Mouse (Mus musculus): ENCODE results near the gene Uso1. TPM values are rescaled to one million over a fixed set of nuclear protein-coding genes. Genes with fewer than 3 reads are reported as not detected.
A peak's percentile ranks its signal among the peaks of the same experiment; 100 is the strongest.

The Uso1 gene
- total and polyA plus RNA-seq, 2 experiments from 2014 or later: 17.7 to 29.8 TPM

DNA sequence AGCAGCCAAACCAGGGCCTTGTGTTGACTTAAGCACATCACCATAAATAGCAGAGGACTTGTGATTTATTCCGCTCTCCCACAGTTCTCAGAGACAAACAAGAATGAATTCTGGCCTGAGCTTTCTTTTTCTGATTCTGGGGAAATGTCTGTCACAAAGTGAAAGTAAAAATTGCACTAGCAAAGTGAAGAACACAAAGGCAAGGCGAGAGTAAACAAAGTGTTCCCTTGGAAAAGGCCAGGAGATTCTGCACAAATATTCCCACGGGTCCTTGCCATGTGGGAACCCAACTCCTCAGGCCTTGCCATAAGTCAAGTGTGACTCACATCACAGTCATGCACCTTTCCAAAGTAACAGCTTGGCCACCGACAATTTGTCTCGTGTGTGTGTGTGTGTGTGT, 68.0 kb downstream of the Uso1 start:
- no peak for TF ChIP-seq CTCF (IDR thresholded peaks at IDR 0.05; ENCODE audit: low read depth)
- 86% methylated on average over 5 of the region's 5 CpGs for WGBS
- Histone ChIP-seq H3K4me2 (ENCODE audit: low read depth, low read length) (no peak overlapping the region), H3K27me3 (ENCODE audit: insufficient read depth, low read length) (no peaks in the 10 kb centered on the region), H3K9ac (replicated peaks; ENCODE audit: low read length) (no peak overlapping the region), H3K4me3 (ENCODE audit: low read length) (no peak overlapping the region), H3K4me1 (ENCODE audit: insufficient read depth, low read length) (no peaks in the 10 kb centered on the region), H3K27ac (no peak overlapping the region), H3K9me3 (ENCODE audit: low read length) (no peaks in the 10 kb centered on the region), H3K36me3 (ENCODE audit: insufficient read depth, low read length) (peaks cover 21% of the 10 kb centered on the region)
- DNase-seq (ENCODE audit: low spot score): no peak
- ATAC-seq: no peak

DNA sequence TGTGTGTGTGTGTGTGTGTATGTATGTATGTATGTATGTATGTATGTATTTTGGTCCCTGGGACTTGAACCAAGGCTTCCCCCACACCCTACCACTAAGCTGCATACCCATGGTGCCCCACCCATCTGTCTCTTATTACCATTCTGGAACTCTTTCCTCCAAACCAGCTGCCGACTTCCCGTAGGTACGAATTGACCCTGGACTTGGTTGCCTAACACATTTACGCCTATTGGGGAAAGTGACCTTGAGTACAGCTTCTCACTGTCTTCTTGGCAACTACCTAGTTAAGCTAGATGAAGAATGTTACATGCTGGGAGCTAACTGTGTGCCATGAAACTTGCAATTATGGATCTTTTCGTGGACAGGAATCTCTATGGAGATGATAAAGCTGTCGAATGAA, 68.4 kb downstream of the Uso1 start:
- no peak for TF ChIP-seq CTCF (IDR thresholded peaks at IDR 0.05; ENCODE audit: low read depth)
- H3K27ac ChIP-seq: no peak overlapping the region
- H3K4me2 ChIP-seq (ENCODE audit: low read depth, low read length): no peak overlapping the region
- DNase-seq (ENCODE audit: low spot score) (no peak), ATAC-seq (no peak)
- 76% methylated on average over 6 of the region's 6 CpGs for WGBS
- no peaks in the 10 kb centered on the region for H3K27me3 ChIP-seq (ENCODE audit: insufficient read depth, low read length)
- H3K4me1 ChIP-seq (ENCODE audit: insufficient read depth, low read length): no peaks in the 10 kb centered on the region
- no peak overlapping the region for H3K4me3 ChIP-seq (ENCODE audit: low read length)
- peaks cover 17% of the 10 kb centered on the region; the same call in 1 of the 2 replicates for H3K36me3 ChIP-seq (ENCODE audit: insufficient read depth, low read length)
- H3K9me3 ChIP-seq (ENCODE audit: low read length): no peaks in the 10 kb centered on the region
- H3K9ac ChIP-seq (replicated peaks; ENCODE audit: low read length): no peak overlapping the region

DNA sequence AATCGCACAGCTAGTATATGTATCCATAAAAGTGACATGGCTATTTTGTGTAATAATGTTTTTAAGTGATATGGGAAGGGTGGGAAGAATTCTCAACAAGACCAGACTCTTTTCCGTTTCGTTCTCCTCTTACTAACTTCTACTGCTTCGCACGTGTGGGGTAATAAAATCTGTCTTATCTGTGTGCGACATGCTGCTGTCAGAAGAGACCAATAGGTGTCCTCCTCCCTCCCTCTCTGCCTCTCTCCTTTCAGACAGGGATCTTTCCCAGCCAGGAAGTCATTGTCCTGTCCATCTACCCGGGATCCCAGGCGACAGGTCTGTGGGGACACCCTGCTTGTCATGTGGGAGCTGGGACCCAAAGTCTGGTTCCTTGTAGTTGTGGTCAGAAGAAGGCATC, 72.5 kb downstream of the Uso1 start:
- ATAC-seq (no peak), DNase-seq (ENCODE audit: low spot score) (no peak)
- no peak for TF ChIP-seq CTCF (IDR thresholded peaks at IDR 0.05; ENCODE audit: low read depth)
- Histone ChIP-seq H3K27ac (no peak overlapping the region), H3K9me3 (ENCODE audit: low read length) (no peaks in the 10 kb centered on the region), H3K4me2 (ENCODE audit: low read depth, low read length) (no peak overlapping the region), H3K36me3 (ENCODE audit: insufficient read depth, low read length) (no peaks in the 10 kb centered on the region), H3K27me3 (ENCODE audit: insufficient read depth, low read length) (no peaks in the 10 kb centered on the region), H3K9ac (replicated peaks; ENCODE audit: low read length) (no peak overlapping the region), H3K4me1 (ENCODE audit: insufficient read depth, low read length) (no peaks in the 10 kb centered on the region), H3K4me3 (ENCODE audit: low read length) (no peak overlapping the region)
- WGBS: 85% methylated on average over 8 of the region's 8 CpGs

DNA sequence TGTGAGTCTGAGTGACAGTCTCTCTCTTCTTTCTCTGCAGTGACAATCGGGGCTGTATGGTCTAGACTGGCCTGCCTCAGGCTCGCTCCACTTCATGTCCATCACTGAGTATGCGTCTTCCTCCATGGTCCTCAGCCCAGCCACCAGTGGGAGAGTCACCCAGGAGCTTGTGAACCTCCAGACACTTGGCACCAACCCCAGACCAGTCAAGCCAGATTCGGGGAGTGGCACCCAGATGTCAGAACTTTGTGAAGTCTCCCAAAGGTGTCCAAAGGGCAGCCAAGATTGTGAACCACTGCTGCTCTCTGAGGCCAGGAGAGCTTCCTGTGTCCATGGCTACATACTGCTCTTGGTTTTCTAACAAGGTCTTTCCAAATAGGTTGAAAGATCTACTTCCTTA, 74.5 kb downstream of the Uso1 start:
- Histone ChIP-seq H3K4me2 (ENCODE audit: low read depth, low read length) (no peak overlapping the region), H3K4me3 (ENCODE audit: low read length) (no peak overlapping the region), H3K9ac (replicated peaks; ENCODE audit: low read length) (no peak overlapping the region), H3K4me1 (ENCODE audit: insufficient read depth, low read length) (no peaks in the 10 kb centered on the region), H3K36me3 (ENCODE audit: insufficient read depth, low read length) (no peaks in the 10 kb centered on the region), H3K9me3 (ENCODE audit: low read length) (no peaks in the 10 kb centered on the region), H3K27me3 (ENCODE audit: insufficient read depth, low read length) (no peaks in the 10 kb centered on the region), H3K27ac (no peak overlapping the region)
- no peak for TF ChIP-seq CTCF (IDR thresholded peaks at IDR 0.05; ENCODE audit: low read depth)
- ATAC-seq (no peak), DNase-seq (ENCODE audit: low spot score) (no peak)
- WGBS: 90% methylated on average over 4 of the region's 4 CpGs

DNA sequence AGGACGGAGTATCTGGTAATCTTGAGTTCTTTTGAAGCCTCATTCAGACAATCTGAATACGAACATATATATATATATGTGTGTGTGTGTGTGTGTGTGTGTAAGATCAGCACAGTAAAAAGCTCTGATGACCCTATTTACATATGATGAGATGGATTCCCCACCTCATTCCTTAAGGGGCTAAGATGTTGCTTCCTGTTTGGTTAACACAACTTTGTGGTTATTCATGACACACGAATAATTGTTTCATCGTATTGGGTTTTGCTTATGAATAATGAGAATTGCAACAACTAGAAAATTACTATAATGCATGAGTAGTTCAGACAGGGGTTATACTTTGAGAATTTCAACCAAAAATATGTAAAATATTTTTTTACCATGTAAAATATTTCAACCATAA, 77.6 kb downstream of the Uso1 start, which contains the start of gene U90926:
Gene U90926, minus strand, starts transcription at position 101 of the 400 bp plus-strand sequence.
- Histone ChIP-seq H3K4me3 (ENCODE audit: low read length) (no peak within 1 kb of the TSS), H3K9me3 (ENCODE audit: low read length) (no peaks in the 10 kb centered on the region), H3K36me3 (ENCODE audit: insufficient read depth, low read length) (no peaks in the 10 kb centered on the region), H3K9ac (replicated peaks; ENCODE audit: low read length) (no peak within 1 kb of the TSS), H3K27me3 (ENCODE audit: insufficient read depth, low read length) (no peaks in the 10 kb centered on the region), H3K27ac (no peak within 1 kb of the TSS), H3K4me1 (ENCODE audit: insufficient read depth, low read length) (peaks cover 10% of the 10 kb centered on the region), H3K4me2 (ENCODE audit: low read depth, low read length) (no peak within 1 kb of the TSS)
- no peak for ATAC-seq
- whole genome bisulfite sequencing: 94% methylated on average over 4 of the region's 4 CpGs
- TF ChIP-seq CTCF (IDR thresholded peaks at IDR 0.05; ENCODE audit: low read depth): no peak
- DNase-seq (ENCODE audit: low spot score): no peak

DNA sequence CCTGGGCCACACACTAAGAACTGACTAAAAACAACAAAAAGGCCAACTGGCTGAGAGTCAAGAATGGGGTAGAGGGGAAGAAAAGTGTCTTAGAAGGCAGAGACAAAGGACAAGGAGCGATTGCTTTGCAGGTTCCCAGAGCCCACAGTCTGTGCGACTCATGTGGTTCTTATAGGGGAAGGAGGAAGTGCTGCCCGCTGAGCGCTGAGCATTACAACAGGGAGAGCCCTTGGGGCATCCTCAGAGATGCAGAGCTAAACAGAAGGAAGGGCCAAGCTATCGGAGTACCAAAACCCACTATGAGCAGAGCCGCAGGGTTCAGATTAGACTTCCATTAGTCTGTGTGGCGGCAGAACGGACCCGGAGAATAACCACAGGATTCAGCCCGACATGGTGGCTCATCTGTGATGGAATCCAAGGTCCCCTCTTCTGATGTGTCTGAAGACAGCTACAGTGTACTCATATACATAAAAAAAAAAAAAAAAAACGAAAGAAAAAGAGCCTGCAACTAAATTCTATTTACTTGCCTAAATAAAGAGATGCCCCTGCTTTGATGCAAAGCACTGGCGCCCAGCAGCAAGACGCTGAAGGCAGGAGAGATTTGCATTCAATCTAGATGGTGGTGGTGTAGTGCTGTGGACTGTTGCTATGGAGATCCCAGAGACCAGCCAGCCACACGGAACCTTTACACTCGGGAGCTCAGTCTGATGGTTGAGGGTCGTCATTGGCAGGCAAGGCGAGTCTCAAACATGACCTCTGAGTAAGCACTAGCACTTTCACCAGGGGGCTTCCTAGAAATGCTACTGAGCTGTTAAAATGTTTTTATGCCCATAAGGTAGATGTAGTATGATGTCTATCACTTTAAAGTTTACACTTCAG, 81.4 kb downstream of the Uso1 start:
- no peaks in the 10 kb centered on the region for H3K9me3 ChIP-seq (ENCODE audit: low read length)
- peaks cover 10% of the 10 kb centered on the region for H3K4me1 ChIP-seq (ENCODE audit: insufficient read depth, low read length)
- no peak overlapping the region for H3K9ac ChIP-seq (replicated peaks; ENCODE audit: low read length)
- TF ChIP-seq CTCF (IDR thresholded peaks at IDR 0.05; ENCODE audit: low read depth): no peak
- peak overlapping the region; percentile 51; the same call in 1 of the 2 replicates for H3K27ac ChIP-seq
- no peaks in the 10 kb centered on the region for H3K27me3 ChIP-seq (ENCODE audit: insufficient read depth, low read length)
- H3K4me3 ChIP-seq (ENCODE audit: low read length): no peak overlapping the region
- peak; percentile 90 for ATAC-seq
- H3K36me3 ChIP-seq (ENCODE audit: insufficient read depth, low read length): no peaks in the 10 kb centered on the region
- WGBS: 20% methylated on average over 17 of the region's 17 CpGs
- DNase-seq (ENCODE audit: low spot score): peak; percentile 64
- H3K4me2 ChIP-seq (ENCODE audit: low read depth, low read length): peak overlapping the region; percentile 28

DNA sequence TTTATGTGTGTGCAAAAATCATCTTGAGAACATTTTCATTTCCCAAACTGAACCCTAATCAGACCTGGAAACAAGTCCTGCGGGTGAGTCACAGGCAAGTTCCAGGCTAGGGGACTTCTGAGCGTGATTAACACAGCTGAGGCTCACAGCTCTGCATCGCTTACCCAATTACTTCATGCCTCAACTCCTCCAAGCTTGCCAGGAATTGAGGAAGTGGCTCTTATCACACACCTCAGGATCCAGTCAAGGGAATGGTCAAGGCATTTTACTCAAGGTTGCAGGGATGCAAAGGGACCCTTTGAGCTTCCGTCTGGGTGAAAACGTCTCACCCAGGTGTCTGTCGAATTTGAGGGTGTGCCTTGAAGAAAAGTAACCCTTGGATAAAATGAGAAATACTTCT, 82.1 kb downstream of the Uso1 start:
- Histone ChIP-seq H3K4me2 (ENCODE audit: low read depth, low read length) (no peak overlapping the region), H3K27me3 (ENCODE audit: insufficient read depth, low read length) (no peaks in the 10 kb centered on the region), H3K4me3 (ENCODE audit: low read length) (no peak overlapping the region), H3K9me3 (ENCODE audit: low read length) (no peaks in the 10 kb centered on the region), H3K36me3 (ENCODE audit: insufficient read depth, low read length) (no peaks in the 10 kb centered on the region), H3K9ac (replicated peaks; ENCODE audit: low read length) (no peak overlapping the region), H3K27ac (0 out of 2 replicates have a peak overlapping the region, but pooled peaks have one; percentile 51), H3K4me1 (ENCODE audit: insufficient read depth, low read length) (peaks cover 10% of the 10 kb centered on the region)
- no peak for TF ChIP-seq CTCF (IDR thresholded peaks at IDR 0.05; ENCODE audit: low read depth)
- ATAC-seq (peak; percentile 48; the same call in 1 of the 2 replicates), DNase-seq (ENCODE audit: low spot score) (peak; percentile 33)
- 60% methylated on average over 6 of the region's 6 CpGs for WGBS
